Mouse (Mus musculus) B cell, adult 2 months (primary cell): Measurements from ENCODE around the gene Ifrd1.
A peak's percentile ranks its signal among the peaks of the same experiment; 100 is the strongest.
"Not testable (repeated sequence)": the region's sequence is repeated elsewhere in the genome, so short reads cannot be mapped to it uniquely, and the experiment has no call there.

Source experiments
- DNase-seq, 2 experiments: peaks; one replicate each; pipeline ENCODE4 v3.0.0; 2022

Ifrd1 gene

DNA sequence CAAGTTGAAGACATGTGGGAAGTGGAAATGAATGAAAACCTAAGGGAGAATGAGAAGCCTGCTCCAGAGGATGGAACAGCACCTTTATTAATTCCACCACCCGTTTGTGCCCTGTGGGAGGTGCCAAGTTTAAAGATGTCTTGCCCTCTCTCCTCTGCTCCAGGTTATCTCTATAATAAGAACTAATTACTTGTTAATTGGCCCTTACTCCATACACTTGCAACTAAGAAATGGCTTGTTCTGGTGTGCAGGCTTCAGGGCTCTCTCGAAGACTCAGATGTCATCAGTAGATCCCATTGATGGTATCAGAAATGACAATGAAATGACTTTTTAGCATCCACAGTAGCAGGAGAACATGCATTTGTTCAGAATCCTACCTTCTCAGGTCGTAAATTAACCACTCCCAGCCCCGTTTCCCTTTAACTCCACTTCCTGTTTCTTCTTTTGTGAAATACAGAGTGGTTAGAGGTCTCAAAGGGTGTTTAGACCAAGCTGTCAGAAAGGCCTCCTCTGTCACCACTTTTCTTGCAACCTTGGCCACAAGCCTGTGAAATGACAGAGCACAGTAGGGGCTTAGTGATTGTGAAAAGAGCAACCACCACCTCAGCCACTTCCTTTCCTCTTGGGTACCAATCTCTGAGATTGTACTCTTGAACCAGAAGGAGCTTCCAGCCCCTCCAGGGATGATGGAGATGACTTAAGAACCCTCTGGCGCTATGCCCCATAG is at the start of gene Ifrd1:
Gene Ifrd1, minus strand, starts transcription at position 51 of the 727 bp plus-strand sequence.
- DNase-seq = no peak

GRCm38 (mm10) chr12:40286539-40286938 is 38.2 kb upstream of the Ifrd1 start:
- no peak for DNase-seq

GRCm38 (mm10) chr12:40280596-40281325 is 32.5 kb upstream of the Ifrd1 start:
- DNase-seq = no peak

DNA sequence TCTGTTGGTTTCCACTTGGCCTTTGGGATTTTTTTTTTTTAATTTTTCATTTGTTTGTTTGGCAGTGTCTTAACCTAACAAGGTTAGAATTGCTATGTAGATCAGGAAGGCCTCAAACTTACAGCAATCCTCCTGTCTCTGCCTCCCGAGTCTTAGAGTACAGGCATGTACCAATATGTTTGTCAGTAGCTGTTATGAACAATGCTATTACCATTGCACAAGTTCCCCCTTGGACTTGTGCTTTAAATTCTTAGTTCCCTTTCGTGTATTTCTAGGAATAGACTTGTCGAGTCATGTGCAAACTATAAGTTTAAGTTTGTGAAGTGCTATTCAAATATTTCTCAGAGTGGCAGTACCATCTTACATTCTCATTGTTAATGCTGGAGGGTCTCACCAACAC is 29.3 kb upstream of the Ifrd1 start:
- no peak for DNase-seq

DNA sequence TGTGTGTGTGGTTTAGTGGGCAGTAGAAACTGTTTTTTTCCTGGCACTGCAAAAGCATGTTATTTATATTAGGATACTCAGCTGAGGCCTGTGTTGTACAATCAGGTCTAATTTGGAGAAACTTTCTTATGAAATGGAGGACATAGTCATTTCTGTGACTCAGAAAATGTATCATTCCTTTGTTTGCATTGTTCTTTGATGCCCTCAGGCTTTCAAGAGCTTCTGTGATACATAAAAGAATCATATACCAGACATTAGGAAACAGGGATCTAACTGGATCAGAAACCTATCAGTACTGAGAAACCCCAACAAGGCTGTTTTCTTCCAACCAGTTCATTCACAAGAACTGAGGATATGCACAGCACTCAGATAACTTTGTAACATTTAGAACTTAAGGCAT is 26.6 kb upstream of the Ifrd1 start:
- no peak for DNase-seq

DNA sequence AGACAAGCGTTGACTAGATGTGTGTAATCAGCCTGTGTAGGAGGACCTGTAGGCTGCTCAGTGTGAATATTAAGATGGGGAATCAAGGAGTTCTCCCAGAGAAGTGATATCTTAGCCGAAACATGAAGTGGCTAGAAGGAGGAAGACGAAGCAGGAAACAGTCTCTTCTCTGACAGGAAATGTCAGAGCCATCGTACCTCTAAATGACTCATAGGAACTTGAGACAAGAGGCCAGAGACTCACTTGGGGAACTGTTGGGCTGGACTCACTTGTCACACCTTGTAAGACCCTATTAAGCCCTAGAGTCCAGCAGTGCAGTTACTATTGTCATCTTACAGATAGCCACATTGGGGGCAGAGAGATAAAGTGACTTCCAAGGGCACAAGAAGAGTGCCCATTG is 25.0 kb upstream of the Ifrd1 start:
- peak in 1 of 2 experiments; percentile 2 for DNase-seq

GRCm38 (mm10) chr12:40272710-40273109 is 24.4 kb upstream of the Ifrd1 start:
- DNase-seq = no peak

- DNase-seq = no peak
Measured at GRCm38 (mm10) chr12:40268313-40268712, 20.0 kb upstream of the Ifrd1 start.

GRCm38 (mm10) chr12:40263712-40264111 is 15.4 kb upstream of the Ifrd1 start:
- no peak for DNase-seq

- no peak for DNase-seq
Measured at GRCm38 (mm10) chr12:40263006-40263405, 14.7 kb upstream of the Ifrd1 start.

- DNase-seq = no peak
Measured at GRCm38 (mm10) chr12:40258462-40259000, 10.2 kb upstream of the Ifrd1 start.

DNA sequence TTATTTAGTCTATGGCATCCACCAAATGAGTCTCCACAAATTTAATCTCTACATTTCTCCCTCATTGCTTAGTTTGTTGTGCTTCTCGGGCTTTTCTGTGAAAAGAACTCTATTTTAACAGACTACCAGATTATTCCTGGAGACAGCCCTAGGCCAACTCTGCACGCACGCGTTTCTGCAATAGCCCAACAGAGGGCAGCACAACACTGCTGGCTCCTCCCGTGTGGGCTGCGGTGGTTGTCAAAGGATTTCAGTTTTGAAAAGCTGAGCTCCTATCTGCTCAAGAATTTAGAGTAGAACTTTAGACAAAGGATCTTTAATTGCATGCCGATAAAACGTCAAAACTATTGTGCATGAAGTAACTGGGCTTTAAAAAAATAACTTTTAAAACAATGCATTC is 8.9 kb upstream of the Ifrd1 start:
- peak; percentile 79 to 81 for DNase-seq

DNA sequence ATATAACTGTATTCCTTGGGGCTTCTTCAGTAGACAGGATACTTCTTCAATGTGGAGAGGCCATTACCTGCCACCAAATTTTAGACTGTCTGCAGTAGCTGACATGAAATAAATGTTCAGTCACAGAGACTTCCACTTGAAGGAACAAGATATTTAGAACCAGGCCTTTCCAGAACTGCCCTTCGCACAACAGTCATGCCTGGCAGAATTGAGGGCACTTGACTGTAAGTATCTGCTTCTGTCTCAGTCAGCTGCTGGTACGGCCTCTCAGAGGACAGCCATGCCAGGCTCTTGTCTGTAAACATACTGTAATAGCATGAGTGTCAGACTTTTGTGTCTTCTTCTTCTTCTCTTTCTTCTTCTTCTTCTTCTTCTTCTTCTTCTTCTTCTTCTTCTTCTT is 8.2 kb upstream of the Ifrd1 start:
- no peak for DNase-seq

- no peak for DNase-seq
Measured at GRCm38 (mm10) chr12:40256033-40256432, 7.7 kb upstream of the Ifrd1 start.

DNA sequence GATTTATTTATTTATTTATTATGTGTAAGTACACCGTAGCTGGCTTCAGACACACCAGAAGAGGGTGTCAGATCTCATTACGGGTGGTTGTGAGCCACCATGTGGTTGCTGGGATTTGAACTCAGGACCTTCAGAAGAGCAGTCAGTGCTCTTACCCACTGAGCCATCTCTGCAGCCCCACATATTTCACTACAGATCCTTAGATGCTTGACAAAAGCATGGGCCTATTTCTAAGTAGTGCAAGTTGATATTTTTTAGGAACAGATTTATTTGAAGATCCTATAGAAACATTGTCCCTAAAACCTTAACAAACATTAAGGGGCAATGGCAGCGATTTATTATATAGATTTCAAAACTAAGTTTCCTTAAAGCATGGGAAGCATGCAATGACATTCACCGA is 7.0 kb upstream of the Ifrd1 start:
- not testable (repeated sequence) for DNase-seq

DNA sequence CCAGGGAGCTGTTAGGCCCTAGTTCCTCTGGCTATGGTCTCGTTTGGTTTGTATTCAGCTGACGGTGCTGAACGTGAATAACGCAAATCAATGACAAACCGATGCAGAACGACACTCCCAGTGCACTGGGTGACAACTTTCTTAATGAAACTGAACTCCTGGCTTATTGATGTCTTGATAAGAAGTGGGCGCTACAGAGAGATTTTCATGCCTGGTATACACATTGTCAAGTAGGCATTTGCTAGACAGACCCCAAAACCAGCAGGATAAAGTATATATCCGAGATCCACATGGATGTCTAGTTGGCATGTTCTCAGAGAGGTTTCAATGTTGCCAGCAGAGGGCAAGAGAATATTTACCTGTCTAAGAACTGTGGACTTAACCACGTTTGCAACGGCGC is 6.4 kb upstream of the Ifrd1 start:
- no peak for DNase-seq

GRCm38 (mm10) chr12:40253241-40253640 is 4.9 kb upstream of the Ifrd1 start:
- no peak for DNase-seq

DNA sequence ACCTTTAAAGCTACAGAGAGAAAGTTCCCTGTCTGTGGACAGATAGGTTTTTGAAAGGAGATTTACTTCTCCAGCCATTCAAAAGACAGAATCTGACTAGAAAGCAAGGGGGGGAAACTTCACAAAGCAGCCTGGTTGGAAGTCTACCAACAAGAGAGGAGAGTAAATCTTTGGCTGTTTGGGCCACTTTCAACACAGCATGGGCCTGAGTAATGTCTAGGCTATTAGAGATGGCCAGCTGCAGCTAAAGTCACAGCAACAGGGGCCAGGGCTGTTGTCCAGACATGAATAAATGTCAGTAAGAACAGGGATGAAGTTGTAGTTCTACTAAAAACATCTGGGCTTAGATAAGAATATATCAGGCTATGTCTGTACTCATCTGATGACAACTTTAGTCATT is 2.0 kb upstream of the Ifrd1 start:
- no peak for DNase-seq

DNA sequence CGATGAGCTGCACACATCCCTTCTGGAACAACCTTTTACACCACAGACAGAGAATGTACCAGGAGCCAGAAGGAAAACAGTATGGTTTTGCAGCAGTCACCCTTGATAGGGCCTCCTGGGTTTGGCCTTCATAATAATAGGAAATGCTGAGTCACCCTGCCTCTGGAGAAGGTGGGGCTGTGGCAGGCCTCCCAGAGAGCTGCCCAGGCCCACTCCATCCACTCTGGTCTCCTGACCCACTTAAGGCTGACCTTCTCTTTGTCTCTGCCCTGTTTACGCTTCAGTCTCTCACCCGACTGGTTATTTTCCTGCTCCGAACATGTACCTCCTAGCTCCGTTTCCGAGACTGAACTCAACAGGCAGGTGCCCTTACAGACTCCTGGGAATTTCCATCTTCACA is 328 bp downstream of the Ifrd1 start:
- no peak for DNase-seq

GRCm38 (mm10) chr12:40247384-40247783 is 920 bp downstream of the Ifrd1 start:
- no peak for DNase-seq

DNA sequence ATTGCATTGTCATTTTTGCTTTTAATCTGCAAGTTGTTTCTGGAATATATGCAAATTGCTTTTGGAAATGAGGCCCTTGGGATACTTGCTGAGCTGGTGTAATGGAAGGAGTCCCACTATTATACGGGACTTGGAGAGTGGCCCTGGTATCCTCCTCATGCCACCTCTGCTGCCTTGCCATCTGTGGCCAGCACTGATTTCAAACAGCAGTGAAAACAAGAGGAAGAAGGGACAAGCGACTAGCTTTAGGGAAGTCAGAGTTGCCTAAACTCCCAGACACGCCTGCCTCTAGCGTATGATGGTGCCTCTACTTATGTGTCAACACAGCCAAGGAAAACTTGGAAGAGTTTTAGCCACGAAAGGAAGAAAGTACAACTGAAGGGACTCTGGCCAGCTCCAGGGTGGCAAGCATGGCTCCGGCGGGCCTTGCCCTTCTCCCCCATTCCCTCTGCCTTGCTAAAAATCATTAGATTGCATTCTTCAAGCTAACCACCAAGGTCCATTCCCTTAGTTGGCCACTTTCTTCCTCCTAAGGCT is 2.8 kb downstream of the Ifrd1 start:
- no peak for DNase-seq

DNA sequence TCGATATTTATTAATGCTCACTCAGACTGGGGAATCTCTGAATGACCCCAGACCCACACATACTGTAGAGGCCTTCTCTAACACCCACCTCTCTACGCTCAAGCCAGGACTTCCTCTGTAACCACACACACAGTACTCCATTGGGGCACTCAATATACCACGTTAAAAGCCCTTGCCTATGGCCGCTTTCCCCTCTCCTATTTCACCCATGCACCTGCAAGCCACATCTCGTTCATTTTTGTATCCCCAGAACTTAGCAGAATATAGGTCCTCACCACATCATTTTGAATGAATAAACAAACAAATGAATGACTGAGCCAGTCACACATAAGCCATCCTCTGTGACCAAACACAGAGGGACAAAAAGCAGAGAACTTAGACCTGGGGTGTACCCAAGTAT is 3.4 kb downstream of the Ifrd1 start:
- no peak for DNase-seq

DNA sequence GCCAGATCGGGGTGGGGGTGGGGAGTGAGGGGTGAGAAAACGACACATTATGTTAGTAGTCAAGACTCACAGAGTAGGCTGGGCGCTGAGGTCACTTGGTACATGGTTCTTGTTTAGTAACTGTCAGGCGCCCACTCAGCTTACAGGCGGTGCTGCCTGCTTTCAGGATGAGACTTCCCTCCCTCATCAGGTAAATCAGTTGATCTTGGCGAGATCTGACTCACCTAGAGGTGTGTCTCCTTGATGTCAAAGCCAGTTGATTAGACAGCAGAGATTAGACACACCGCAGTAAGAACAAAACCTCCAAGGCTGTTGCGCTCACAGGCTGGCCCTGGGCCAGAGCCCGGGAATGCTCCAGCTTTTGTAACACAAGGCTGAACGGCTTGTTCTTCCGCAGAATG is 4.5 kb downstream of the Ifrd1 start:
- DNase-seq = no peak

DNA sequence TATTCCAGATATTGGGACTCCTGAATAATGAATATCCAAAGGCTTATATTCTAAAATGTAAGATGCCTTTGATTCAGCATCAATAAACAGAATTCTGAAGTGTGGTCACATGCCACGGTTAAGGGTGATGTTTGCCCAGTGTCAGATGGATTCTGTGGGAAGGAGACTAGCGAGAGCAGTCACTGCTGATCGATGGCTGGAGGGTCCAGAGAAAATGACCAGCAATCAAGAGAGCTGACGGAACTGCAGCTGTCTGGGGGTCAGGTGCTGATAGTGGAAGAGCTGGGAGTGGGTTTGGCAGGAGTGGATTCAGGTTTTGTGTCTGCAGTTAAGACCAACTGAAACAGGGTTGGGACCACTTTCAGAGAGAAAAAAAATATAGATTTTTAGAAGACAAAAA is 5.1 kb downstream of the Ifrd1 start:
- no peak for DNase-seq
